Mouse (Mus musculus) stomach, embryonic 16.5 days (tissue): Measurements from ENCODE around the gene Abt1. TPM values are rescaled to one million over a fixed set of nuclear protein-coding genes. Genes with fewer than 3 reads are reported as not detected.

Experiments
- ATAC-seq: fragments of 200-750 bp; cut with Nextera tagmentation; 2 replicates; pipeline ENCODE4 v1.8.0; 2017; ENCODE audit warnings: moderate number of reproducible peaks, moderate TSS enrichment; ENCODE audit not compliant: insufficient read depth, low FRiP score
- H3K27ac ChIP-seq: fragments of 300-500 bp; sonication (generic); 2 replicates; pipeline ENCODE4 v1.5.1; 2014; ENCODE audit warnings: low read length
- H3K27me3 ChIP-seq: fragments of 300-500 bp; sonication (generic); 2 replicates; pipeline ENCODE4 v1.6.1; 2014; ENCODE audit warnings: low read length, control low read depth, mixed read lengths; ENCODE audit not compliant: control insufficient read depth, insufficient read depth
- H3K36me3 ChIP-seq: fragments of 300-500 bp; sonication (generic); 2 replicates; pipeline ENCODE4 v1.6.1; 2014; ENCODE audit warnings: low read length; ENCODE audit not compliant: control insufficient read depth, insufficient read depth
- H3K4me1 ChIP-seq: fragments of 300-500 bp; sonication (generic); 2 replicates; pipeline ENCODE4 v1.6.1; 2014; ENCODE audit warnings: low read length, control low read depth, mixed read lengths; ENCODE audit not compliant: control insufficient read depth, insufficient read depth
- H3K4me2 ChIP-seq: fragments of 300-500 bp; sonication (generic); 2 replicates; pipeline ENCODE4 v1.6.1; 2014; ENCODE audit warnings: low read depth, low read length, mixed read lengths
- H3K4me3 ChIP-seq: fragments of 300-500 bp; sonication (generic); replicated peaks from 2 replicates; pipeline ENCODE4 v1.5.1; 2014; ENCODE audit warnings: mild to moderate bottlenecking, low read length
- H3K9ac ChIP-seq: fragments of 300-500 bp; sonication (generic); 2 replicates; pipeline ENCODE4 v1.6.1; 2014; ENCODE audit warnings: low read length
- H3K9me3 ChIP-seq: fragments of 300-500 bp; sonication (generic); replicated peaks from 2 replicates; pipeline ENCODE4 v1.6.1; 2016; ENCODE audit warnings: low read length, control low read depth; ENCODE audit not compliant: control insufficient read depth
- WGBS: fragments of 180-500 bp; shearing (Covaris S2); extraction: QIAGEN DNeasy Blood & Tissue Kit; methylation state at CpG from one replicate; pipeline ENCODE4 v1.1.7; 2014; 5-methylcytosine and 5-hydroxymethylcytosine counted together
- polyA plus RNA-seq: library from polyadenylated mRNA; unstranded; fragments of >200 nt; fragmentation: Nextera tagmentation; extraction: Ambion mirVana; gene quantifications from 2 replicates; pipeline ENCODE4 v1.2.1, GENCODE M21; 2015

Abt1 gene
- polyA plus RNA-seq, 1 experiment from 2014 or later: 11.4 TPM

- no peaks in the 10 kb centered on the region for H3K9me3 ChIP-seq
- H3K9ac ChIP-seq: no peak overlapping the region
These were observed 4.7 kb upstream of the Abt1 start for GRCm38 (mm10) chr13:23428166-23428993.

GRCm38 (mm10) chr13:23427401-23427910 lies 3.8 kb upstream of the Abt1 start:
- Histone ChIP-seq H3K36me3 (no peaks in the 10 kb centered on the region), H3K9me3 (no peaks in the 10 kb centered on the region), H3K27me3 (no peaks in the 10 kb centered on the region), H3K9ac (no peak overlapping the region), H3K4me3 (no peak overlapping the region), H3K4me1 (peaks cover 15% of the 10 kb centered on the region), H3K4me2 (no peak overlapping the region), H3K27ac (no peak overlapping the region)
- 59% methylated on average over 10 of the region's 10 CpGs for WGBS
- ATAC-seq: no peak

More at GRCm38 (mm10) chr13:23428166-23428993, 4.7 kb upstream of the Abt1 start:
- no peaks in the 10 kb centered on the region for H3K36me3 ChIP-seq
- H3K4me3 ChIP-seq: no peak overlapping the region
- 55% methylated on average over 16 of the region's 16 CpGs for WGBS
- no peaks in the 10 kb centered on the region for H3K27me3 ChIP-seq
- peaks cover 14% of the 10 kb centered on the region for H3K4me1 ChIP-seq
- H3K4me2 ChIP-seq: no peak overlapping the region
- ATAC-seq: no peak
- H3K27ac ChIP-seq: no peak overlapping the region

GRCm38 (mm10) chr13:23426922-23427321 lies 3.3 kb upstream of the Abt1 start:
- ATAC-seq: no peak
- peaks cover 15% of the 10 kb centered on the region for H3K4me1 ChIP-seq
- H3K9ac ChIP-seq: no peak overlapping the region
- no peaks in the 10 kb centered on the region for H3K27me3 ChIP-seq
- no peak overlapping the region for H3K4me3 ChIP-seq
- no peaks in the 10 kb centered on the region for H3K36me3 ChIP-seq
- H3K4me2 ChIP-seq: no peak overlapping the region
- WGBS: 24% methylated on average over 14 of the region's 14 CpGs
- H3K9me3 ChIP-seq: no peaks in the 10 kb centered on the region
- H3K27ac ChIP-seq: no peak overlapping the region

GRCm38 (mm10) chr13:23426335-23426734 lies 2.7 kb upstream of the Abt1 start:
- Histone ChIP-seq H3K27ac (no peak overlapping the region), H3K4me2 (no peak overlapping the region)
- WGBS: 19% methylated on average over 8 of the region's 8 CpGs

GRCm38 (mm10) chr13:23425505-23425904 lies 1.8 kb upstream of the Abt1 start:
- peak; percentile 35; the same call in 1 of the 2 replicates for ATAC-seq
- peak overlapping the region; percentile 98 for H3K4me3 ChIP-seq
- no peak overlapping the region for H3K9ac ChIP-seq
- H3K9me3 ChIP-seq: no peaks in the 10 kb centered on the region
- peaks cover 5% of the 10 kb centered on the region for H3K36me3 ChIP-seq
- peak overlapping the region; percentile 57 for H3K4me2 ChIP-seq
- WGBS: 5% methylated on average over 9 of the region's 9 CpGs
- H3K4me1 ChIP-seq: peaks cover 15% of the 10 kb centered on the region
- H3K27ac ChIP-seq: no peak overlapping the region
- H3K27me3 ChIP-seq: no peaks in the 10 kb centered on the region

More at GRCm38 (mm10) chr13:23426335-23426734, 2.7 kb upstream of the Abt1 start:
- Histone ChIP-seq H3K9me3 (no peaks in the 10 kb centered on the region), H3K27me3 (no peaks in the 10 kb centered on the region), H3K4me1 (peaks cover 15% of the 10 kb centered on the region), H3K4me3 (no peak overlapping the region), H3K36me3 (no peaks in the 10 kb centered on the region; the same call in 1 of the 2 replicates), H3K9ac (no peak overlapping the region)
- no peak for ATAC-seq

GRCm38 (mm10) chr13:23424494-23425325 lies 1.0 kb upstream of the Abt1 start:
- Histone ChIP-seq H3K27me3 (no peaks in the 10 kb centered on the region), H3K4me3 (peak overlapping the region; percentile 98), H3K9ac (peak overlapping the region; percentile 32; the same call in 1 of the 2 replicates), H3K4me2 (peak overlapping the region; percentile 57), H3K27ac (no peak overlapping the region), H3K9me3 (no peaks in the 10 kb centered on the region), H3K4me1 (peaks cover 14% of the 10 kb centered on the region), H3K36me3 (peaks cover 5% of the 10 kb centered on the region)
- peak; percentile 72; the same call in 1 of the 2 replicates for ATAC-seq
- WGBS: 2% methylated on average over 25 of the region's 25 CpGs

- H3K9me3 ChIP-seq: no peaks in the 10 kb centered on the region
- peak overlapping the region; percentile 90 for H3K9ac ChIP-seq
- WGBS: 0% methylated on average over 7 of the region's 7 CpGs
- peaks cover 9% of the 10 kb centered on the region for H3K4me1 ChIP-seq
- H3K27me3 ChIP-seq: no peaks in the 10 kb centered on the region
- H3K4me2 ChIP-seq: peak overlapping the region; percentile 57
- H3K27ac ChIP-seq: peak overlapping the region; percentile 88
- H3K4me3 ChIP-seq: peak overlapping the region; percentile 98
- H3K36me3 ChIP-seq: peaks cover 5% of the 10 kb centered on the region
- no peak for ATAC-seq
These were observed 350 bp upstream of the Abt1 start for GRCm38 (mm10) chr13:23424052-23424380.

- 0 out of 2 replicates have a peak overlapping the region, but pooled peaks have one; percentile 57 for H3K4me2 ChIP-seq
- H3K4me3 ChIP-seq: no peak overlapping the region
These were observed 1.3 kb downstream of the Abt1 start for GRCm38 (mm10) chr13:23422351-23422750.

More at GRCm38 (mm10) chr13:23422351-23422750, 1.3 kb downstream of the Abt1 start:
- no peak for ATAC-seq
- Histone ChIP-seq H3K9ac (no peak overlapping the region), H3K27ac (no peak overlapping the region), H3K9me3 (no peaks in the 10 kb centered on the region), H3K36me3 (peaks cover 5% of the 10 kb centered on the region), H3K27me3 (no peaks in the 10 kb centered on the region), H3K4me1 (peaks cover 9% of the 10 kb centered on the region)
- 91% methylated on average over 16 of the region's 16 CpGs for WGBS
